Mouse (Mus musculus) limb, embryonic 14.5 days (tissue): ENCODE results near the gene Bmpr1a. TPM values are rescaled to one million over a fixed set of nuclear protein-coding genes. Genes with fewer than 3 reads are reported as not detected.

Experiments used
- ATAC-seq: fragments of 200-750 bp; cut with Nextera tagmentation; 2 replicates; pipeline ENCODE4 v1.8.0; 2017; ENCODE audit warnings: low read depth, moderate number of reproducible peaks, moderate TSS enrichment; ENCODE audit not compliant: low FRiP score
- DNase-seq: peaks from one replicate; pipeline ENCODE4 v3.0.0-alpha.2; 2015; ENCODE audit warnings: low spot score
- H3K27ac ChIP-seq: fragments of 300-500 bp; sonication (generic); replicated peaks from 2 replicates; pipeline ENCODE4 v1.5.1; 2014; ENCODE audit warnings: low read depth, mild to moderate bottlenecking, low read length, moderate library complexity, mixed read lengths
- H3K27me3 ChIP-seq: fragments of 300-500 bp; sonication (generic); 2 replicates; pipeline ENCODE4 v1.6.1; 2014; ENCODE audit warnings: low read length, mixed read lengths; ENCODE audit not compliant: control insufficient read depth, insufficient read depth
- H3K36me3 ChIP-seq: fragments of 300-500 bp; sonication (generic); 2 replicates; pipeline ENCODE4 v1.6.1; 2014; ENCODE audit warnings: mild to moderate bottlenecking, low read length, moderate library complexity, mixed read lengths; ENCODE audit not compliant: control insufficient read depth, insufficient read depth
- H3K4me1 ChIP-seq: fragments of 300-500 bp; sonication (generic); 2 replicates; pipeline ENCODE4 v1.6.1; 2014; ENCODE audit warnings: antibody characterized with exemption, low read length, mixed read lengths; ENCODE audit not compliant: control insufficient read depth, insufficient read depth
- H3K4me2 ChIP-seq: fragments of 300-500 bp; sonication (generic); replicated peaks from 2 replicates; pipeline ENCODE4 v1.6.1; 2014; ENCODE audit warnings: low read depth, mild to moderate bottlenecking, low read length, moderate library complexity; ENCODE audit not compliant: severe bottlenecking
- H3K4me3 ChIP-seq: fragments of 300-500 bp; sonication (generic); replicated peaks from 2 replicates; pipeline ENCODE4 v1.5.1; 2014; ENCODE audit warnings: low read length
- H3K9ac ChIP-seq: fragments of 300-500 bp; sonication (generic); 2 replicates; pipeline ENCODE4 v1.6.1; 2014; ENCODE audit warnings: mild to moderate bottlenecking, low read depth, low read length, moderate library complexity; ENCODE audit not compliant: severe bottlenecking
- H3K9me3 ChIP-seq: fragments of 300-500 bp; sonication (generic); 2 replicates; pipeline ENCODE4 v1.6.1; 2016; ENCODE audit warnings: low read length; ENCODE audit not compliant: control insufficient read depth
- POLR2A ChIP-seq: fragments of 200-500 bp; IDR thresholded peaks from 2 replicates; pipeline ENCODE4 v1.8.0; 2012; ENCODE audit warnings: inconsistent platforms, mild to moderate bottlenecking, moderate library complexity, borderline replicate concordance; ENCODE audit not compliant: insufficient read depth, insufficient read length; ENCODE audit errors: extremely low read depth
- WGBS: fragments of 180-500 bp; shearing (Covaris S2); extraction: QIAGEN DNeasy Blood & Tissue Kit; methylation state at CpG from one replicate; pipeline ENCODE4 v1.1.7; 2014; 5-methylcytosine and 5-hydroxymethylcytosine counted together
- polyA plus RNA-seq, 2 experiments: library from polyadenylated mRNA; depleted of rRNA in 1 of 2; stranded (reverse) in 1 of 2; unstranded in 1 of 2; fragments of >200 nt; fragmentation: Nextera tagmentation in 1 of 2; extraction: Ambion mirVana in 1 of 2; gene quantifications; 2 replicates each; pipeline versions ENCODE4 v1.2.1 to v1.2.3; 2012 to 2014

Bmpr1a gene
- polyA plus RNA-seq, 2 experiments: 44.3 to 72.1 TPM

DNA sequence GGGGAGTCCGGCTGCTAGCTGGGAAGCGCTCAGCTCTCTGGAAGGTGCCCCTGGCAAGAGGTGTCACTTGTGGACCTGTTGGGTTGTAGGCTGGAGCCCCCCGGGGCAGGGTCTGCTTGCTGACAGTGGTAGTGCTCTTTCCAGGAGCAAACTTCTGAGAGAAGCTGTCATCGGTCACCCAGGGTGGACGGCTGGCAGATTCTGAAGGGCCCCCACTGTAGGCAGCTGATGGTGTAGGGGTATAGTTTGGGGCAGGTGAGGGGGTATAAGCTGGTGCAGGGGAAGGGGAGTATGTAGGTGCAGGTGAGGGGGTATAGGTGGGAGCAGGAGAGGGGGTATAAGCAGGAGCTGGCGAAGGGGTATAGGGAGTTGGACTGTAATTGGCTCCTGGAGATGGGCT is 40.9 kb upstream of the Bmpr1a start:
- TF ChIP-seq POLR2A: no peak
- H3K36me3 ChIP-seq: no peaks in the 10 kb centered on the region
- DNase-seq (no peak), ATAC-seq (no peak)
- H3K9me3 ChIP-seq: no peaks in the 10 kb centered on the region
- H3K4me3 ChIP-seq: no peak overlapping the region
- WGBS: 84% methylated on average over 6 of the region's 6 CpGs
- no peak overlapping the region for H3K27ac ChIP-seq
- H3K27me3 ChIP-seq: no peaks in the 10 kb centered on the region
- H3K4me2 ChIP-seq: no peak overlapping the region
- 0 out of 2 replicates have a peak, but pooled peaks cover 5% of the 10 kb centered on the region for H3K4me1 ChIP-seq
- no peak overlapping the region for H3K9ac ChIP-seq

DNA sequence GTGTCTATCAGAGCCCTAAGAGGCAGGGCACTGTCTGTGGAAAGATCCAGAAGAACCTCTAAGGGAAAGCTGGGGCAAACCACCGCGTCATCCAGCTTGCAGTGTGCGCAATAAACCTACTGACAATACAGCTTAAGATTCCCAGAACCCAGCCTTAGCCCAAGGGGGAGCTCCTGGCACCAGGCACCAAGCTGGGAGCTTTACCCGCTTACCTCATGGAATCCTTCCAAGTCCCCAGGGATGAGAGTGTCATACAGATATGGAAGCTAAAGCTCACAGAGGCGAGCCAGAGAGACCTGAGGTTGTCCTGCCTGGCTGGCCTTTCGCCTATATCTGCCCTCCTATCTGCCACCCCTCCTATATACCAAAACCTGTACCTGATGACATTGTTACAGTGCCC is 40.5 kb upstream of the Bmpr1a start:
- WGBS: 73% methylated on average over 6 of the region's 6 CpGs
- Histone ChIP-seq H3K36me3 (no peaks in the 10 kb centered on the region), H3K27ac (no peak overlapping the region), H3K4me3 (no peak overlapping the region), H3K9me3 (no peaks in the 10 kb centered on the region), H3K27me3 (no peaks in the 10 kb centered on the region), H3K9ac (no peak overlapping the region), H3K4me1 (0 out of 2 replicates have a peak, but pooled peaks cover 5% of the 10 kb centered on the region), H3K4me2 (no peak overlapping the region)
- no peak for TF ChIP-seq POLR2A
- ATAC-seq: no peak
- DNase-seq: no peak

- H3K27ac ChIP-seq: no peak overlapping the region
- TF ChIP-seq POLR2A: no peak
- no peaks in the 10 kb centered on the region for H3K9me3 ChIP-seq
- WGBS: 90% methylated on average over 5 of the region's 5 CpGs
- H3K27me3 ChIP-seq: no peaks in the 10 kb centered on the region
- no peak overlapping the region for H3K9ac ChIP-seq
- DNase-seq (no peak), ATAC-seq (no peak)
- no peaks in the 10 kb centered on the region for H3K4me1 ChIP-seq
- H3K36me3 ChIP-seq: no peaks in the 10 kb centered on the region
- no peak overlapping the region for H3K4me3 ChIP-seq
- no peak overlapping the region for H3K4me2 ChIP-seq
Measured at GRCm38 (mm10) chr14:34541896-34542295, 38.8 kb upstream of the Bmpr1a start.

GRCm38 (mm10) chr14:34540685-34541162 is 37.6 kb upstream of the Bmpr1a start:
- Histone ChIP-seq H3K9me3 (no peaks in the 10 kb centered on the region), H3K9ac (no peak overlapping the region), H3K4me2 (peak overlapping the region; percentile 20; the same call in 1 of the 2 replicates), H3K4me1 (no peaks in the 10 kb centered on the region), H3K27me3 (no peaks in the 10 kb centered on the region), H3K27ac (0 out of 2 replicates have a peak overlapping the region, but pooled peaks have one; percentile 38), H3K4me3 (no peak overlapping the region), H3K36me3 (no peaks in the 10 kb centered on the region)
- ATAC-seq: peak; percentile 56
- no peak for TF ChIP-seq POLR2A
- DNase-seq: no peak
- WGBS: 18% methylated on average over 17 of the region's 17 CpGs

DNA sequence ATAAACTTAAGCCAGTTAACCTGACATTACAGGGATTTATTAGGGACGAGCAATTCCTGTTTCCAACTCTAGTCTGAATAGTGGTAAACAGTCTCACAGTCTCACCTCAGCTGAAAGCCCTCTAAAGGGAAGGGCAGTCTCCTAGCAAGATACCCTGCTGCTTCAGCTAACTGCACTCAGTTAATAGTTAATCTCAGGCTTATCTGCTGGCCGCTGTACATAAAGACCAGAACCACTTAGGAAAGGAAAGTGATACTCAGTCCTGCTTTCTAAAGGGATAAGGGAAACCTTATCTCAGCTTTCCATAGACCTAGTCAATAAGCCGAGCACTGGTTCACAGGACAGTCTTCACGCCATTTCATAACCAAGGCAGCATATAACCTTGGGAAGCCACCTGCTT is 32.7 kb upstream of the Bmpr1a start:
- Histone ChIP-seq H3K36me3 (no peaks in the 10 kb centered on the region), H3K9ac (no peak overlapping the region), H3K4me2 (no peak overlapping the region), H3K9me3 (no peaks in the 10 kb centered on the region), H3K27me3 (no peaks in the 10 kb centered on the region), H3K4me3 (no peak overlapping the region), H3K27ac (no peak overlapping the region), H3K4me1 (no peaks in the 10 kb centered on the region)
- no peak for ATAC-seq
- TF ChIP-seq POLR2A: no peak
- WGBS: 69% methylated on average over 4 of the region's 4 CpGs
- DNase-seq: no peak

DNA sequence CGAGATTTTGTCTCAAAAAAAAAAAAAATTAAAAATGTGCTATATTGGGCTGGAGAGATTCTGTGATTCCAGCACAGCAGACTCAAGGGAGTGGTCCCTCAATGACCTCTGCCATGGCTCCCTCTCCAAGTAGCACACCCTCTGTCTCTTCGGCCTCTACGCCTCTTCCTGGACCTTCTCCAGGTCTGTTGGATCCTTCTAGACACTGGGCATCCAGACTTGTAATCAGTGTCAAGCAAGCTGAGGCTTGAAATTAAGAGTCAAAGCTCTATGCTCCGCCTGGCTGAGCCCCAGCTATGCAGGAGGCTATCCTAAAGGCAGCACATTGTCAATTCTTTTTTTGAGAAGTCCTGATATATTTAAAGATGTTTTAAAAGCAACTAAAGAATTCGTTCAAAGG is 30.4 kb upstream of the Bmpr1a start:
- Histone ChIP-seq H3K9ac (no peak overlapping the region), H3K9me3 (no peaks in the 10 kb centered on the region; the same call in 1 of the 2 replicates), H3K27me3 (no peaks in the 10 kb centered on the region), H3K4me3 (no peak overlapping the region), H3K4me1 (no peaks in the 10 kb centered on the region), H3K36me3 (no peaks in the 10 kb centered on the region), H3K27ac (no peak overlapping the region), H3K4me2 (no peak overlapping the region)
- no peak for TF ChIP-seq POLR2A
- 80% methylated on average over 5 of the region's 5 CpGs for WGBS
- no peak for ATAC-seq
- DNase-seq: no peak
